Mouse (Mus musculus): ENCODE data around the gene Dgcr2. TPM values are rescaled to one million over a fixed set of nuclear protein-coding genes. Genes with fewer than 3 reads are reported as not detected.

The Dgcr2 gene
- polyA plus RNA-seq (2012; fragmentation: generic; extraction: Trizol): 42.8 TPM

DNA sequence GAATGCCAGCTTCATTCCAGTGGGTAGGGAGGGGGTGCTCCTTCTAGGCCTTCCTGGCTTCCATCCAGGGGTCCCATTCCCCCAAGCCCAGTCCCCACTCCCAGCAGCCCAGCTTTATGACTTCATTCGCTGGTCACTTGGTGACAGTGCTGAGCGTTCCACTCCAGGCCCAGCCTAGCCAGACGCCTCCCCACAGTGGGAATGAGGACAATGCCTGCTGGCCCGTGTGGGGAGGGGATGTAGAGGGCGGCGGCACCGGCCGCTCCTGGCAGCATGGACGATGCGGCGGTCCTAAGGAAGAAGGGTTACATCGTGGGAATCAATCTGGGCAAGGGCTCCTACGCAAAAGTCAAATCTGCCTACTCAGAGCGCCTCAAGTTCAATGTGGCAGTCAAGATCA, at the start of gene Dgcr2, which contains the start of gene Tssk2:
Gene Dgcr2, minus strand, starts transcription at position 101 of the 400 bp plus-strand sequence.
Gene Tssk2, plus strand, starts transcription at position 176 of the 400 bp plus-strand sequence.
- TF ChIP-seq POLR2AphosphoS2 (IDR thresholded peaks at IDR 0.05; ENCODE audit: insufficient read length, low read depth): no peak
- TF ChIP-seq SRF (IDR thresholded peaks at IDR 0.05; ENCODE audit: control insufficient read depth, insufficient read length, low read depth): no peak
- TF ChIP-seq MYOG (IDR thresholded peaks at IDR 0.05; ENCODE audit: control insufficient read depth in 1 of 3, insufficient read depth in 1 of 3, insufficient read length in 2 of 3, low read depth in 2 of 3): no peak
- no peak for TF ChIP-seq CEBPB (IDR thresholded peaks at IDR 0.05; ENCODE audit: insufficient read depth, poor library complexity, severe bottlenecking)
- Histone ChIP-seq H3K79me2 (ENCODE audit: control insufficient read depth, insufficient read depth) (no peaks in the 10 kb centered on the region), H3K36me3 (ENCODE audit: control insufficient read depth, insufficient read depth) (peaks cover 8% of the 10 kb centered on the region), H3K4me3 (no peak within 1 kb of the TSS), H3ac (ENCODE audit: control insufficient read depth, insufficient read length) (no peak within 1 kb of the TSS), H3K27me3 (ENCODE audit: control insufficient read depth, insufficient read depth, insufficient read length) (no peaks in the 10 kb centered on the region), H3K4me2 (ENCODE audit: low read depth) (no peak within 1 kb of the TSS)

DNA sequence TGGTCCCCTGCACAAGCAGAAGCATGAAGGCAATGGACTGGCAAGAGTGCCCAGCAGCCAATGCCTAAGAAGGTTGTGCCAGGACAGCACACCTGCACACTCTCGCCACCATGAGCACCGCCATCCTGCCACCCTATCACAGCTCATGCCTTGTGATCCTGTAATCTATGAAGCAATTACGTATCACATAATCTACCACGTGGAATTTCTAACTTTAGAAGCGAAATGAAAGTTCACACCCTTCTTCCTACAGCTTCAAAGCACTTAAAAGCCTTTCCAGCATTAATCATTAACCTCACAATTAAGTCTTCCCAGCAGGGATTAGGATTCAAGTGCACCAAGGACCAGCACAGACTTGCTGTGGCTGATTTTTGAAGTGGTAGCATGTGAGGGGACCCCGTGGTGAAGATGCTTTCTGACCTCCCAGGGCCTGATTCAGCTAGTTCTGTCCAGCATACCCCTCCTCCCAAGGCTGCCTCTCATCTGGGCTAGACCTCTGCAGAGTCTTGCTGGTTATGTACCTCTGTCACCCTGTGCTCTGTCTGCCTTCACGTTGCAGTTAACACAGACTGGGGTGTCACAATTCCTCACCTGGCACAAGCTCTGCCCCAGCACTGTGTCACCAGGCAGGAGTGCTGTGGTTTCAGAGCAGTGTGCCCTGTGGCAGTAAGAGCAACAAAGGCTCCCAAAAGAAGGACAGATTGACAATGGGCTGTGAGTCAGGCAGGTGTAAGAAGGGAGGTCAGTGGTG, 46.9 kb upstream of the Dgcr2 start:
- H3K4me3 ChIP-seq: no peak overlapping the region
- H3K27me3 ChIP-seq (ENCODE audit: control insufficient read depth, insufficient read depth, insufficient read length): no peaks in the 10 kb centered on the region
- H3ac ChIP-seq (ENCODE audit: control insufficient read depth, insufficient read length): no peak overlapping the region
- no peak overlapping the region for H3K4me2 ChIP-seq (ENCODE audit: low read depth)
- H3K36me3 ChIP-seq (ENCODE audit: control insufficient read depth, insufficient read depth): no peaks in the 10 kb centered on the region
- no peak for TF ChIP-seq MYOD1 (IDR thresholded peaks at IDR 0.05; ENCODE audit: control insufficient read depth in 1 of 3, insufficient read length in 2 of 3, low read depth in 2 of 3)
- no peak for TF ChIP-seq TCF12 (IDR thresholded peaks at IDR 0.05; ENCODE audit: insufficient read depth, poor library complexity, severe bottlenecking)
- no peak for TF ChIP-seq CEBPB (IDR thresholded peaks at IDR 0.05; ENCODE audit: insufficient read depth, poor library complexity, severe bottlenecking)
- TF ChIP-seq USF1 (IDR thresholded peaks at IDR 0.05; ENCODE audit: low read depth): no peak
- no peak for TF ChIP-seq MAX (IDR thresholded peaks at IDR 0.05; ENCODE audit: low read depth)
- TF ChIP-seq REST (IDR thresholded peaks at IDR 0.05; ENCODE audit: insufficient read depth, insufficient read length): no peak
- TF ChIP-seq POLR2AphosphoS2 (IDR thresholded peaks at IDR 0.05; ENCODE audit: insufficient read length, low read depth): no peak
- no peak for TF ChIP-seq MYOG (IDR thresholded peaks at IDR 0.05; ENCODE audit: control insufficient read depth in 1 of 3, insufficient read depth in 1 of 3, insufficient read length in 2 of 3, low read depth in 2 of 3)
- TF ChIP-seq TCF3 (IDR thresholded peaks at IDR 0.05; ENCODE audit: insufficient read length, low read depth): no peak
- TF ChIP-seq SRF (IDR thresholded peaks at IDR 0.05; ENCODE audit: control insufficient read depth, insufficient read length, low read depth): no peak
- H3K79me2 ChIP-seq (ENCODE audit: control insufficient read depth, insufficient read depth): no peaks in the 10 kb centered on the region

DNA sequence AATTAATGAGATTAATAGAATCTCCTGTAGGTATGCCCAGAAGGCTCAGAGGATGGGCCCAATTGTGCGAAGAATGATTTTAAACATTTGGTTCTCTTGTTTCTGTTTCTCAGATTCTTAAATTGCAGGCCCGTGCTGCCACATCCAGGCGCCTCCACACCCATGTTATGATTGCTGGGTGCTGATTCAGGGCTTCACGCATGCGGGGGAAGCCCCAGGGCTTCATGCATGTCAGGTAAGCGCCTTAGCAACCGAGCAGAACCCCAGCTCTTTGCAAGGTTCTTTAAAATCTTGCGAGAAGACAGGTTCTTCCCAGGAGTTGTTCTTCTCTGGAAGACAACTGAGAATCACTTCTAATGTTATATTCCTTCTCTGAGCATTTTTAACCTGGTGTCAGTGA, 45.1 kb upstream of the Dgcr2 start:
- no peak overlapping the region for H3K4me3 ChIP-seq
- TF ChIP-seq POLR2A (IDR thresholded peaks at IDR 0.05; ENCODE audit: insufficient read length, low read depth): no peak
- no peak for TF ChIP-seq REST (IDR thresholded peaks at IDR 0.05; ENCODE audit: insufficient read depth, insufficient read length)
- TF ChIP-seq POLR2AphosphoS2 (IDR thresholded peaks at IDR 0.05; ENCODE audit: insufficient read length, low read depth): no peak
- no peak for TF ChIP-seq USF1 (IDR thresholded peaks at IDR 0.05; ENCODE audit: low read depth)
- TF ChIP-seq MAX (IDR thresholded peaks at IDR 0.05; ENCODE audit: low read depth): no peak
- no peaks in the 10 kb centered on the region for H3K27me3 ChIP-seq (ENCODE audit: control insufficient read depth, insufficient read depth, insufficient read length)
- no peak overlapping the region for H3ac ChIP-seq (ENCODE audit: control insufficient read depth, insufficient read length)
- H3K4me2 ChIP-seq (ENCODE audit: low read depth): no peak overlapping the region
- H3K36me3 ChIP-seq (ENCODE audit: control insufficient read depth, insufficient read depth): no peaks in the 10 kb centered on the region
- H3K79me2 ChIP-seq (ENCODE audit: control insufficient read depth, insufficient read depth): no peaks in the 10 kb centered on the region

DNA sequence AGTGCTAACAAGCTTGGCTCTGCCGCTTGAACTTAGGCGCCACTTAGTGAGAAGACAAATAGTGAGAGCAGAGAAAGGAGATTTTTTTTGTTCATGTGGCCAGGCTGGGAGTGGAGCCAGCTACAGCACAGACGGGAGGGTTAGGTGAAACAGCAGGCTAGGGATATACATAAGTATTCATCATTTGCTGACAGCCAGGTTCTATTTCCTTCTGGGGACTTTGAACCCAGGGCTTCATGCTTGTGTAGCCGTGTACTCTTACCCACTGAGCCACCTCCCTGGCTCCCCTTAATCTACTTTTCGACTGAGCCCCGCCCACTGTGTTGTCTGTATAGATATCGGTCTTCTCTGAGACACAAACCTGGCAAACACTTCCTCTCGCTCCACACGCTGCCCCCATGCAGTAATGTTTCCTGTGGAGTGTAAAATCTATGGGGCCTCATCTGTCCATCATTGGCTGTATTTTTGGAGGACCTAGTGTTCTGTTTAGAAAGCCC, 40.9 kb upstream of the Dgcr2 start:
- H3K36me3 ChIP-seq (ENCODE audit: control insufficient read depth, insufficient read depth): no peaks in the 10 kb centered on the region
- H3K4me2 ChIP-seq (ENCODE audit: low read depth): no peak overlapping the region
- peaks cover 40% of the 10 kb centered on the region for H3K27me3 ChIP-seq (ENCODE audit: control insufficient read depth, insufficient read depth, insufficient read length)
- TF ChIP-seq TCF12 (IDR thresholded peaks at IDR 0.05; ENCODE audit: insufficient read depth, poor library complexity, severe bottlenecking): no peak
- no peak for TF ChIP-seq REST (IDR thresholded peaks at IDR 0.05; ENCODE audit: insufficient read depth, insufficient read length)
- TF ChIP-seq MYOG (IDR thresholded peaks at IDR 0.05; ENCODE audit: control insufficient read depth in 1 of 3, insufficient read depth in 1 of 3, insufficient read length in 2 of 3, low read depth in 2 of 3): no peak
- TF ChIP-seq POLR2A (IDR thresholded peaks at IDR 0.05; ENCODE audit: insufficient read length, low read depth): no peak
- TF ChIP-seq E2F4 (IDR thresholded peaks at IDR 0.05; ENCODE audit: insufficient read depth): no peak
- no peak for TF ChIP-seq CEBPB (IDR thresholded peaks at IDR 0.05; ENCODE audit: insufficient read depth, poor library complexity, severe bottlenecking)
- no peak for TF ChIP-seq POLR2AphosphoS2 (IDR thresholded peaks at IDR 0.05; ENCODE audit: insufficient read length, low read depth)
- no peak for TF ChIP-seq MYOD1 (IDR thresholded peaks at IDR 0.05; ENCODE audit: control insufficient read depth in 1 of 3, insufficient read length in 2 of 3, low read depth in 2 of 3)
- no peak for TF ChIP-seq MAX (IDR thresholded peaks at IDR 0.05; ENCODE audit: low read depth)
- TF ChIP-seq USF1 (IDR thresholded peaks at IDR 0.05; ENCODE audit: low read depth): no peak
- TF ChIP-seq TCF3 (IDR thresholded peaks at IDR 0.05; ENCODE audit: insufficient read length, low read depth): no peak
- TF ChIP-seq SRF (IDR thresholded peaks at IDR 0.05; ENCODE audit: control insufficient read depth, insufficient read length, low read depth): no peak
- no peaks in the 10 kb centered on the region for H3K79me2 ChIP-seq (ENCODE audit: control insufficient read depth, insufficient read depth)
- no peak overlapping the region for H3ac ChIP-seq (ENCODE audit: control insufficient read depth, insufficient read length)
- no peak overlapping the region for H3K4me3 ChIP-seq

DNA sequence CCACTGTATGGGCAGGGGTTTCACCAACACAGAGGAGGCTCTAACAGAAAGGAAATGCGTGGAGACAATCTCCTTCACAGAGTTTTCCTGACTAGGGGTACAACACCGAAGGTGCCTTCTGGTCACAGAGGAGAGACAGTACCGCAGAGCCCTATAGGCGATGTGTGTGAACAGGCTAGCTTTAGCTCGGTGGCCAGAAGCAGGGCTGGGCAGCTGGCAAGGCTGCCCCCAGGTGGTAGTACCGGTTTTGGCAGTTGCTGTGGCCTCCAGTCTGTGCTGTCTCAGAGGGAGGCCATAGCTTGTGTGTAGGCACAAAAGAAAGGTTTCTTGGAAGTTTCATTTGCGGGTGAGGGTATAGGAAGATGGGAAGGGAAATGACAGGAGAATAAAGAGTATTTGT, 40.5 kb upstream of the Dgcr2 start:
- Histone ChIP-seq H3K27me3 (ENCODE audit: control insufficient read depth, insufficient read depth, insufficient read length) (peaks cover 44% of the 10 kb centered on the region), H3K4me3 (no peak overlapping the region)
- TF ChIP-seq E2F4 (IDR thresholded peaks at IDR 0.05; ENCODE audit: insufficient read depth) (no peak), SRF (IDR thresholded peaks at IDR 0.05; ENCODE audit: control insufficient read depth, insufficient read length, low read depth) (no peak), POLR2A (IDR thresholded peaks at IDR 0.05; ENCODE audit: insufficient read length, low read depth) (no peak), MYOG (IDR thresholded peaks at IDR 0.05; ENCODE audit: control insufficient read depth in 1 of 3, insufficient read depth in 1 of 3, insufficient read length in 2 of 3, low read depth in 2 of 3) (no peak), TCF3 (IDR thresholded peaks at IDR 0.05; ENCODE audit: insufficient read length, low read depth) (no peak), MYOD1 (IDR thresholded peaks at IDR 0.05; ENCODE audit: control insufficient read depth in 1 of 3, insufficient read length in 2 of 3, low read depth in 2 of 3) (no peak), MAX (IDR thresholded peaks at IDR 0.05; ENCODE audit: low read depth) (no peak), TCF12 (IDR thresholded peaks at IDR 0.05; ENCODE audit: insufficient read depth, poor library complexity, severe bottlenecking) (no peak), POLR2AphosphoS2 (IDR thresholded peaks at IDR 0.05; ENCODE audit: insufficient read length, low read depth) (no peak), REST (IDR thresholded peaks at IDR 0.05; ENCODE audit: insufficient read depth, insufficient read length) (no peak), USF1 (IDR thresholded peaks at IDR 0.05; ENCODE audit: low read depth) (no peak), CEBPB (IDR thresholded peaks at IDR 0.05; ENCODE audit: insufficient read depth, poor library complexity, severe bottlenecking) (no peak)

More for the DNA sequence above, 40.5 kb upstream of the Dgcr2 start:
- H3K79me2 ChIP-seq (ENCODE audit: control insufficient read depth, insufficient read depth): no peaks in the 10 kb centered on the region
- H3K4me2 ChIP-seq (ENCODE audit: low read depth): no peak overlapping the region
- H3ac ChIP-seq (ENCODE audit: control insufficient read depth, insufficient read length): no peak overlapping the region
- no peaks in the 10 kb centered on the region for H3K36me3 ChIP-seq (ENCODE audit: control insufficient read depth, insufficient read depth)
